9 mouse cellular contexts compared by ENCODE assay signal in the genomic region with DNA sequence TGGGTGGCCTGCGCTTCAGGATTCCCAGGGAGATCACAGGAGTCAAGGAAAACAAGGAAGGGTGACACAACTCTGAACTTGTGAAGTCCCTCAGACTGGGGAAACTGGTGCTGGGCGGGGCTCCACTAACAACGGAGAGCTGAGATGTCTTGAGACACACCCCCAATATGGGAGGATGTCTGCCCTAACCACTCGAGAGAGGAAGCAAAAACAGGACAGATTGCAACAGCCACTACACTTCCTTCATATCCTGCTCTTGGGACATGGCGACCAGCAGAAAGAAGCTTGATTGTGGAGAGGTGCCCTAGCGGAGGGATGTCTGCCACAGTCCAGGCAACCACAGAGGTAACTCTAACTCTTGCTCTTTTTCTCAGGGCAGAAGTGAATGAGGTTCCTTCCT. TPM values are rescaled to one million over a fixed set of nuclear protein-coding genes. Genes with fewer than 3 reads are reported as not detected.
A peak's percentile ranks its signal among the peaks of the same experiment; 100 is the strongest.
DNase-seq lines count a peak whose midpoint lies in the region; ATAC-seq and TF ChIP-seq lines count a peak whose summit lies in the region.
"Had no signal": no experiment of that assay in that cellular context is flagged by ENCODE, and none has a peak within 500 bp of the region (broad histone marks: within the 10 kb centered on the region; RNA-seq: fewer than 3 reads in every experiment).

Gene Arl11 (plus strand): TSS at position 161 of the 400 bp plus-strand sequence.

- peak within 1 kb of the TSS in 1 of 2 experiments; percentile 6; a peak in 1 of 4 replicates for H3K4me3 ChIP-seq in MEL (ENCODE audit: control insufficient read depth in 1 of 2, insufficient read depth in 1 of 2, low read depth in 2 of 2, low read length in 2 of 2)
- H3K4me3 ChIP-seq in limb, embryonic 14.5 days (replicated peaks; ENCODE audit: low read length): no peak within 1 kb of the TSS
- H3K4me3 ChIP-seq in hindbrain, embryonic 12.5 days: no peak within 1 kb of the TSS
- H3K4me3 ChIP-seq: erythroblast, embryonic 14.5 days had no signal

- DNase-seq in CD4-positive helper T cell, adult 2 months (ENCODE audit: low read depth, low spot score): peak; percentile 21
- peak; percentile 53 for DNase-seq in MEL (ENCODE audit: low read depth, low spot score)
- DNase-seq in limb, embryonic 14.5 days (ENCODE audit: low spot score): no peak
- DNase-seq in retina, postnatal 1 day: no peak
- DNase-seq in cerebellum, adult 9-11 months: no peak
- DNase-seq: adrenal gland, adult 8-10 months had no signal

- no peak within 1 kb of the TSS for H3K27ac ChIP-seq in MEL (ENCODE audit: control insufficient read depth, low read depth, low read length)
- H3K27ac ChIP-seq in limb, embryonic 14.5 days (replicated peaks; ENCODE audit: low read depth, low read length): 0 out of 2 replicates have a peak within 1 kb of the TSS, but pooled peaks have one; percentile 33
- H3K27ac ChIP-seq in hindbrain, embryonic 12.5 days: no peak within 1 kb of the TSS

- no peak for TF ChIP-seq RAD21 in MEL (IDR thresholded peaks at IDR 0.05; ENCODE audit: low read depth, low read length)

- no peaks in the 10 kb centered on the region for H3K79me2 ChIP-seq in MEL (ENCODE audit: control insufficient read depth, insufficient read depth, low read length, poor library complexity)

- TF ChIP-seq EP300 in MEL (IDR thresholded peaks at IDR 0.05; ENCODE audit: low read depth in 1 of 2, low read length in 2 of 2): no peak

- no peak within 1 kb of the TSS for H3K9ac ChIP-seq in MEL (ENCODE audit: control insufficient read depth, low read depth, low read length, poor library complexity, severe bottlenecking)
- H3K9ac ChIP-seq in limb, embryonic 14.5 days (ENCODE audit: low read depth, low read length, severe bottlenecking): 0 out of 2 replicates have a peak within 1 kb of the TSS, but pooled peaks have one; percentile 1
- H3K9ac ChIP-seq in hindbrain, embryonic 12.5 days: no peak within 1 kb of the TSS

- no peak within 1 kb of the TSS for H3K4me2 ChIP-seq in limb, embryonic 14.5 days (replicated peaks; ENCODE audit: low read depth, low read length, severe bottlenecking)
- H3K4me2 ChIP-seq in hindbrain, embryonic 12.5 days (replicated peaks): no peak within 1 kb of the TSS

- peaks cover 0 to 19% of the 10 kb centered on the region in 2 experiments; a peak in 3 of 4 replicates for H3K4me1 ChIP-seq in MEL (ENCODE audit: control insufficient read depth in 1 of 2, insufficient read depth in 2 of 2, low read length in 2 of 2)
- H3K4me1 ChIP-seq in limb, embryonic 14.5 days (ENCODE audit: control insufficient read depth, insufficient read depth, low read length): peaks cover 18% of the 10 kb centered on the region
- H3K4me1 ChIP-seq in hindbrain, embryonic 12.5 days: peaks cover 6% of the 10 kb centered on the region; the same call in 1 of the 2 replicates

- TF ChIP-seq POLR2A in MEL (IDR thresholded peaks at IDR 0.05; ENCODE audit: control insufficient read depth in 1 of 2, insufficient read depth in 1 of 2, low read depth in 1 of 2, low read length in 2 of 2, poor library complexity in 1 of 2): no peak
- TF ChIP-seq POLR2A in limb, embryonic 14.5 days (IDR thresholded peaks at IDR 0.05; ENCODE audit: borderline replicate concordance, extremely low read depth, insufficient read depth, insufficient read length): no peak

- H3K27me3 ChIP-seq in MEL (ENCODE audit: control insufficient read depth in 1 of 2, insufficient read depth in 2 of 2, low read length in 2 of 2): no peaks in the 10 kb centered on the region
- no peaks in the 10 kb centered on the region for H3K27me3 ChIP-seq in limb, embryonic 14.5 days (ENCODE audit: control insufficient read depth, insufficient read depth, low read length)
- H3K27me3 ChIP-seq in hindbrain, embryonic 12.5 days: no peaks in the 10 kb centered on the region

- 61% methylated on average over 6 of the region's 6 CpGs for WGBS in limb, embryonic 14.5 days
- WGBS in hindbrain, embryonic 12.5 days: 66% methylated on average over 6 of the region's 6 CpGs

- no peak for TF ChIP-seq CTCF in MEL (IDR thresholded peaks at IDR 0.05 in 2 of 3, conservative IDR thresholded peaks at IDR 0.05 in 1 of 3; ENCODE audit: control insufficient read depth in 1 of 3, insufficient read depth in 1 of 3, low read depth in 2 of 3, low read length in 3 of 3, poor library complexity in 1 of 3, severe bottlenecking in 1 of 3)

- peaks cover 0 to 6% of the 10 kb centered on the region in 2 experiments; a peak in 1 of 4 replicates for H3K36me3 ChIP-seq in MEL (ENCODE audit: control insufficient read depth in 1 of 2, insufficient read depth in 2 of 2, low read length in 2 of 2)
- H3K36me3 ChIP-seq in limb, embryonic 14.5 days (ENCODE audit: control insufficient read depth, insufficient read depth, low read length): no peaks in the 10 kb centered on the region
- no peaks in the 10 kb centered on the region for H3K36me3 ChIP-seq in hindbrain, embryonic 12.5 days

- no peaks in the 10 kb centered on the region for H3K9me3 ChIP-seq in MEL (replicated peaks; ENCODE audit: insufficient read depth, low read length)
- H3K9me3 ChIP-seq in limb, embryonic 14.5 days (ENCODE audit: control insufficient read depth, low read length): no peaks in the 10 kb centered on the region
- H3K9me3 ChIP-seq in hindbrain, embryonic 12.5 days (replicated peaks): no peaks in the 10 kb centered on the region

- no peak for ATAC-seq in limb, embryonic 14.5 days (ENCODE audit: low FRiP score, low read depth)
- peak; percentile 93 for ATAC-seq in megakaryocyte progenitor cell, adult 5-6 weeks (replicated peaks; ENCODE audit: poor library complexity)
- ATAC-seq in hindbrain, embryonic 12.5 days (ENCODE audit: low FRiP score): no peak

TF ChIP-seq in MEL, 35 proteins besides CTCF, POLR2A, EP300 and RAD21:
- no peak for TF ChIP-seq UBTF (IDR thresholded peaks at IDR 0.05; ENCODE audit: borderline replicate concordance, insufficient read depth, low read depth, low read length)
- no peak for TF ChIP-seq ZKSCAN1 (IDR thresholded peaks at IDR 0.05; ENCODE audit: low read depth, low read length)
- no peak for TF ChIP-seq ZMIZ1 (IDR thresholded peaks at IDR 0.05; ENCODE audit: low read depth, low read length)
- no peak for TF ChIP-seq SIN3A (IDR thresholded peaks at IDR 0.05; ENCODE audit: low read length)
- TF ChIP-seq TAL1 (IDR thresholded peaks at IDR 0.05; ENCODE audit: low read length): no peak
- TF ChIP-seq MXI1 (IDR thresholded peaks at IDR 0.05; ENCODE audit: low read depth, low read length): no peak
- TF ChIP-seq ZNF384 (IDR thresholded peaks at IDR 0.05; ENCODE audit: low read depth, low read length): no peak
- no peak for TF ChIP-seq KAT2A (conservative IDR thresholded peaks at IDR 0.05; ENCODE audit: low read depth, low read length)
- no peak for TF ChIP-seq ETS1 (IDR thresholded peaks at IDR 0.05; ENCODE audit: low read depth, low read length)
- no peak for TF ChIP-seq ELF1 (IDR thresholded peaks at IDR 0.05; ENCODE audit: low read depth, low read length)

RNA-seq across cellular contexts. Expression of gene Arl11, which starts in this region (rescaled TPM):
- 0.12 and 0.16 TPM in 2 replicates for total RNA-seq in MEL (2012; rRNA removed)
- polyA plus RNA-seq in MEL (2012; ENCODE audit: insufficient read depth in 1 of 2, insufficient read length in 2 of 2, low read depth in 1 of 2, low replicate concordance in 2 of 2, missing spikeins in 1 of 2): under 1 TPM in 1 of 2 experiments, not detected in 1; 0.68 TPM
- polyA plus RNA-seq in limb, embryonic 14.5 days (2012; rRNA removed): 1.1 and 1.2 TPM in 2 replicates
- 0.70 and 0.81 TPM in 2 replicates for polyA plus RNA-seq in limb, embryonic 14.5 days (2014; fragmentation: Nextera tagmentation; extraction: Ambion mirVana)
- 27.5 and 28.0 TPM in 2 replicates for total RNA-seq in megakaryocyte progenitor cell, adult 5-6 weeks (2015)
- 15.5 and 21.1 TPM in 2 replicates for total RNA-seq in megakaryocyte progenitor cell, adult 5-6 weeks (2017)
- polyA plus RNA-seq in hindbrain, embryonic 12.5 days (2016; fragmentation: Nextera tagmentation; extraction: Ambion mirVana): 0.52 and 0.77 TPM in 2 replicates
- polyA plus RNA-seq: erythroblast, embryonic 14.5 days had no signal

Comparison
In these comparisons a context has a peak if more than half of its experiments do, and no peak if none do; other contexts are left out.
1. RNA of gene Arl11 (total RNA-seq): 15.5 to 28.0 TPM in megakaryocyte progenitor cell, adult 5-6 weeks; 0.12 to 0.16 TPM in MEL; every median in the first group is over 10 times any median in the second.
2. Peak in DNase-seq in MEL; RNA of the gene not detected or under 1 TPM.